Mouse (Mus musculus) brain, embryonic 18.5 days (tissue): Measurements from ENCODE around the gene Olfr995.

ENCODE experiments used
- DNase-seq: peaks from one replicate; pipeline ENCODE4 v3.0.0-alpha.2; 2012; ENCODE audit warnings: low read depth, low spot score

Olfr995 gene

GRCm38 (mm10) chr2:85443539-85443938 is at the start of gene Olfr995:
Gene Olfr995 (minus strand): TSS chr2:85443639.
- no peak for DNase-seq

DNA sequence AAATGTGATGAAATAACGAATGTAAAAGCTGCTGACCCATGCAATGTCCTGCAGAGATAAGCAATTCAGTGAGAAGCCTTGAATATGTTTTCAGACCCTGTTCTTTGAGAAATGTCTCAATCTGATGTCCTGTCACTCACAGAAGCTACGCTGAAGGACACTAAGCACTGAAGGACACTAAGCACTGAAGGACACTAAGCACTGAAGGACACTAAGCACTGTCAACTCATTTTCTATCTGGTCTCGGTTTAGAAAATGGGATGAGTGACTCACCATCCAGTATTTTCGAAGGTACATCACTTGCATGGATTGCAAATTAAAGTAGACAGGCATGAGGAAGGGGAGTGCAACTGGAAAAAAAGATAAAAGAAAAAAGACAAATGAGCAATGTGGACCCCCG is 47.0 kb upstream of the Olfr995 start:
- no peak for DNase-seq

- no peak for DNase-seq
These were observed 23.4 kb upstream of the Olfr995 start for GRCm38 (mm10) chr2:85466801-85467325.

DNA sequence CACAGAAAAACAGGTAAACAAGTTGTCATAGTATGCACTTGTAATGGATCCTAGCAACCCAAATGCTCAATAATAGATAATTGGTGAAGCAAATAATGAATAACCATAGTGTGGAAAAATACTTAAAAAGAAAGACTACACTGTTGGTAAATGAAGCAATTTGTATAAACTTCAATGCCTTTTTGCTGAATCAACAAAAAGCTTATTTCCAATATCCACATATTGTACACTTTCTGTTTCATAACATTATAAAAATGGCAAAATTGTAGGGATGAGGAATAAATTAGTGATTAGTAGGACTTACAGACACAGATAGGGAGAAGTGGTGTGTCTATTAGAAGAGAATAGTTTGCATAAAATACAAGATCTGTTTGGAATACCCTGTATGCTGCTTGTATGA is 893 bp downstream of the Olfr995 start:
- no peak for DNase-seq

DNA sequence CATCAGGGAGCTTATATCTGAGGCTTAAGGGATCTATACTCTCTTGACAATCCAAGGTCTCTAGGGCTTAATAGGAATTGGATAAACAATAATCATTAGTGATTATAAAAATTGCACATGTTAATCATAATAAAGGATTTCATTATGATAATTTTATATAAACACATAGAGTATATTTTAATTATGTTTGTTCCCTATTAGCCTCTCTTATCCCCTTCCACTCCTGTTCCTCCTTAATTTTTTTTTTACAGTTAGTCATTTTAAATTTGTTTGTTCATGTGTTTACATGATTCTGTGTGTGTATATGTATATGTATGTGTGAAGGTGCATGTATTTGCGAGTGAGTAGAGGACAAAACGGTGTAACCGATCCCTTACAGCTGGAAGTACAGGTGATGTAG is 7.1 kb downstream of the Olfr995 start, which contains the start of gene Olfr994:
Olfr994 (minus strand) TSS at position 101 of the 400 bp plus-strand sequence.
- DNase-seq: no peak

- DNase-seq: peak; percentile 24
These were observed 17.5 kb downstream of the Olfr995 start for GRCm38 (mm10) chr2:85425893-85426292.

GRCm38 (mm10) chr2:85414777-85415176 is 28.7 kb downstream of the Olfr995 start, which contains the start of gene Olfr993:
Gene Olfr993 (minus strand): TSS chr2:85414877.
- no peak for DNase-seq

DNA sequence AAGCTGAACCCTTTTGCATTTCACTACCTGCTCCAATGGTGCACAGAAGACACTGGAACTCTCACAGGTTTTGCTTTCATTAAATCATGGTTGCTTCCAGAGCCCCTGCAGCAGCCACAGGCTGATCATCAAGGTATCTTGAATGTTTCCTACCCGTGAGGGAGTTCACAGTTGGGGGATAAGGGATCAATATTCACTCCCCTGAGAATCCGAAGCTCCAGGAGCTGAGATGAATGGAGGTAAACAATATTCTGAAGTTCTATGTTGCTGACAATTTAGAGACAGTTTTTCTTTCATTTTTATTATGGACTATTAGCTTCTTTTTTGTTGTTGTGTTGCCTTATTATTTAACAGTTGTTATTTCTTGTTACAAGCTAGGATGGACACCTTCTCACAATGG is 34.1 kb downstream of the Olfr995 start, which contains the start of gene Olfr992:
Olfr992 (minus strand) TSS at position 101 of the 400 bp plus-strand sequence.
- DNase-seq: no peak
